Mouse (Mus musculus): Measurements from ENCODE around the gene Eif4b. TPM values are rescaled to one million over a fixed set of nuclear protein-coding genes. Genes with fewer than 3 reads are reported as not detected.

The Eif4b gene
- total and polyA plus RNA-seq, 3 experiments = 536 to 652 (median 555) TPM

GRCm38 (mm10) chr15:102144274-102144711, 70.7 kb downstream of the Eif4b start, which contains the start of gene Igfbp6:
Gene Igfbp6 (plus strand): TSS chr15:102144362.
- DNase-seq (ENCODE audit: extremely low read depth) = no peak
- Histone ChIP-seq H3K27me3 (replicated peaks) (peaks cover 39% of the 10 kb centered on the region), H3K4me1 (ENCODE audit: control insufficient read depth in 1 of 2, insufficient read depth in 2 of 2) (peaks cover 7 to 24% of the 10 kb centered on the region in 2 experiments), H3K27ac (ENCODE audit: insufficient read depth, low read depth) (no peak within 1 kb of the TSS), H3K79me2 (replicated peaks; ENCODE audit: control insufficient read depth, extremely low read depth, insufficient read depth, poor library complexity, severe bottlenecking) (no peaks in the 10 kb centered on the region), H3K36me3 (replicated peaks in 1 of 2; ENCODE audit: control insufficient read depth in 1 of 2, insufficient read depth in 1 of 2, low read length in 1 of 2) (no peaks in the 10 kb centered on the region), H3K4me3 (replicated peaks in 1 of 3; ENCODE audit: low read depth in 2 of 3, low read length in 2 of 3, poor library complexity in 1 of 3) (no peak within 1 kb of the TSS), H3K9me3 (replicated peaks; ENCODE audit: low read length) (no peaks in the 10 kb centered on the region), H3K4me2 (ENCODE audit: insufficient read depth, low read depth, poor library complexity, severe bottlenecking) (no peak within 1 kb of the TSS), H3K9ac (ENCODE audit: insufficient read depth, low read depth) (no peak within 1 kb of the TSS)
- in situ Hi-C loops (cut with MboI; ENCODE audit: low pct_ligation_motif_present, low pct_unique_long_range_greater_than_20kb, low sequenced_read_pairs) (no loop called here), dilution Hi-C loops (cut with MboI; ENCODE audit: extremely low pct_ligation_motif_present, extremely low pct_unique_long_range_greater_than_20kb, low sequenced_read_pairs) (no loop called here)
- no peak for TF ChIP-seq MEF2A (IDR thresholded peaks at IDR 0.05; ENCODE audit: borderline replicate concordance, low read depth, low read length)
- TF ChIP-seq ZKSCAN1 (IDR thresholded peaks at IDR 0.05; ENCODE audit: borderline replicate concordance, low read depth, low read length) = no peak
- TF ChIP-seq ETS1 (conservative IDR thresholded peaks at IDR 0.05; ENCODE audit: low read depth, low read length) = no peak
- no peak for TF ChIP-seq RAD21 (IDR thresholded peaks at IDR 0.05; ENCODE audit: low read depth, low read length)
- TF ChIP-seq POLR2A (IDR thresholded peaks at IDR 0.05; ENCODE audit: low read depth, low read length) = no peak
- no peak for TF ChIP-seq MAFK (IDR thresholded peaks at IDR 0.05; ENCODE audit: insufficient replicate concordance, low read length)
- TF ChIP-seq E2F4 (IDR thresholded peaks at IDR 0.05; ENCODE audit: insufficient replicate concordance, low read depth, low read length) = no peak
- TF ChIP-seq JUN (IDR thresholded peaks at IDR 0.05; ENCODE audit: insufficient read depth, low read depth, low read length) = no peak
- no peak for TF ChIP-seq POLR2AphosphoS2 (IDR thresholded peaks at IDR 0.05; ENCODE audit: low read depth, low read length)
- no peak for TF ChIP-seq PAX5 (IDR thresholded peaks at IDR 0.05; ENCODE audit: low read length)
- no peak for TF ChIP-seq CTCF (conservative IDR thresholded peaks at IDR 0.05 in 1 of 2, IDR thresholded peaks at IDR 0.05 in 1 of 2; ENCODE audit: low read depth in 2 of 2, low read length in 2 of 2)
- no peak for TF ChIP-seq MXI1 (IDR thresholded peaks at IDR 0.05; ENCODE audit: low read depth, low read length)
- TF ChIP-seq SIN3A (IDR thresholded peaks at IDR 0.05; ENCODE audit: low read length) = no peak
- TF ChIP-seq JUND (conservative IDR thresholded peaks at IDR 0.05; ENCODE audit: low read depth, low read length) = no peak
- no peak for TF ChIP-seq USF2 (conservative IDR thresholded peaks at IDR 0.05; ENCODE audit: low read depth, low read length)
- TF ChIP-seq ZNF384 (IDR thresholded peaks at IDR 0.05; ENCODE audit: low read depth, low read length) = no peak
- no peak for TF ChIP-seq SMC3 (IDR thresholded peaks at IDR 0.05; ENCODE audit: low read depth, low read length)
- no peak for TF ChIP-seq TCF12 (IDR thresholded peaks at IDR 0.05; ENCODE audit: low read depth, low read length)
- no peak for TF ChIP-seq TBP (conservative IDR thresholded peaks at IDR 0.05; ENCODE audit: low read depth, low read length)
- no peak for TF ChIP-seq IRF4 (IDR thresholded peaks at IDR 0.05; ENCODE audit: low read depth, low read length)

GRCm38 (mm10) chr15:102144726-102145125, 71.2 kb downstream of the Eif4b start:
- H3K36me3 ChIP-seq (replicated peaks in 1 of 2; ENCODE audit: control insufficient read depth in 1 of 2, insufficient read depth in 1 of 2, low read length in 1 of 2) = no peaks in the 10 kb centered on the region
- no peak overlapping the region for H3K4me2 ChIP-seq (ENCODE audit: insufficient read depth, low read depth, poor library complexity, severe bottlenecking)
- no peaks in the 10 kb centered on the region for H3K79me2 ChIP-seq (replicated peaks; ENCODE audit: control insufficient read depth, extremely low read depth, insufficient read depth, poor library complexity, severe bottlenecking)
- H3K9ac ChIP-seq (ENCODE audit: insufficient read depth, low read depth) = no peak overlapping the region
- H3K4me1 ChIP-seq (ENCODE audit: control insufficient read depth in 1 of 2, insufficient read depth in 2 of 2) = peaks cover 10 to 28% of the 10 kb centered on the region in 2 experiments
- dilution Hi-C loops (cut with MboI; ENCODE audit: extremely low pct_ligation_motif_present, extremely low pct_unique_long_range_greater_than_20kb, low sequenced_read_pairs) = no loop called here
- H3K9me3 ChIP-seq (replicated peaks; ENCODE audit: low read length) = no peaks in the 10 kb centered on the region
- H3K27ac ChIP-seq (ENCODE audit: insufficient read depth, low read depth) = no peak overlapping the region
- TF ChIP-seq KAT2A (IDR thresholded peaks at IDR 0.05; ENCODE audit: insufficient replicate concordance, low read length) (no peak), TCF12 (IDR thresholded peaks at IDR 0.05; ENCODE audit: low read depth, low read length) (no peak), NELFE (IDR thresholded peaks at IDR 0.05; ENCODE audit: low read depth, low read length) (no peak), CTCF (conservative IDR thresholded peaks at IDR 0.05 in 1 of 2, IDR thresholded peaks at IDR 0.05 in 1 of 2; ENCODE audit: low read depth in 2 of 2, low read length in 2 of 2) (no peak), MXI1 (IDR thresholded peaks at IDR 0.05; ENCODE audit: low read depth, low read length) (no peak), SIN3A (IDR thresholded peaks at IDR 0.05; ENCODE audit: low read length) (no peak), MAFK (IDR thresholded peaks at IDR 0.05; ENCODE audit: insufficient replicate concordance, low read length) (no peak), RAD21 (IDR thresholded peaks at IDR 0.05; ENCODE audit: low read depth, low read length) (no peak), MEF2A (IDR thresholded peaks at IDR 0.05; ENCODE audit: borderline replicate concordance, low read depth, low read length) (no peak), HCFC1 (IDR thresholded peaks at IDR 0.05; ENCODE audit: low read depth, low read length) (no peak), JUND (conservative IDR thresholded peaks at IDR 0.05; ENCODE audit: low read depth, low read length) (no peak)
- in situ Hi-C loops (cut with MboI; ENCODE audit: low pct_ligation_motif_present, low pct_unique_long_range_greater_than_20kb, low sequenced_read_pairs) = no loop called here
- DNase-seq (ENCODE audit: extremely low read depth) = no peak
- H3K27me3 ChIP-seq (replicated peaks) = peaks cover 35% of the 10 kb centered on the region
- H3K4me3 ChIP-seq (replicated peaks in 1 of 3; ENCODE audit: low read depth in 2 of 3, low read length in 2 of 3, poor library complexity in 1 of 3) = no peak overlapping the region
